Mouse (Mus musculus): Measurements from ENCODE around the gene Defb21. TPM values are rescaled to one million over a fixed set of nuclear protein-coding genes. Genes with fewer than 3 reads are reported as not detected.

Gene Defb21
- not detected in 2 replicates for polyA plus RNA-seq (2015; fragmentation: Nextera tagmentation; extraction: Ambion mirVana)

GRCm38 (mm10) chr2:152572114-152572794 lies at the start of gene Defb21:
Gene Defb21, plus strand, starts transcription at chr2:152572744.

DNA sequence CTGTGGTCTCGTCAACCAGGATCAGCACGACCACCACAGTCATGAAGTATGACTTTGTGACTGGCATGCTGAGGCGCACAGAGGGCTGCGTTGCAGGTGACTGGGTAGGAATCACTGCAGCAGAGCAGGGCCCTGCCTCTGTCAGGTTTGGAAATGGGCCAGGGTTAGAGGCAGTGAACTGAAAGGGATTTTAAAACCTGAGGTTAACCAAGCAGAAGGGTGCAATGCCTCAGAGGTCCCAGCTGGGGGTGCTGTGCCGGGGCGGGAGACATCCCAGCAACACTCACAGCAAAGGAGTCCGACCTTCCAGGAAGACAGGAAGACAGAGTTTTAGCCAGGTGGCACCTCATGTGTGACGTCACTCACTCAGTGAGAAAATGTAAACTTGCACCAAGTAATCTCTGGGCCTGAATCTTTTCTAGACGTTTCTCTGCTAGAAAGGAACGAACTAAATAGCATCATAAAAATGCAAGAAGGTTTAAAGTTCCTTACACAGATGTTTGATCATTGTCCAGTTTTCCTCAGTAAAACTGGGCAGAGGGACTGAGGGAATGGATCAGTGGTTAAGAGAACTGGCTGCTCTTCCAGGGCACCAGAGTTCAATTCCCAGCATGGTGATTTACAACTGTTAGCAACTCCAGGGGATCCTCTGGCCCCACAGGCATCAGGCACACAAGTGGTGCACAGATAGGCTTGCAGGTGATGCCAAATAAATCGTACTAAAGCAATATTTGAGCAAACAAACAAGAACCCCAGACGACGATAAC lies 32.4 kb upstream of the Defb21 start, which contains the start of gene Defb29:
Defb29 (minus strand) TSS at position 155 of the 767 bp plus-strand sequence.

GRCm38 (mm10) chr2:152569038-152569437 lies 3.5 kb upstream of the Defb21 start, which contains the start of gene Gm17416:
Gene Gm17416, plus strand, starts transcription at chr2:152569338.

GRCm38 (mm10) chr2:152580107-152580506 lies 7.6 kb downstream of the Defb21 start, which contains the start of gene Defb19:
Gene Defb19, minus strand, starts transcription at chr2:152580312.

GRCm38 (mm10) chr2:152599299-152599698 lies 26.8 kb downstream of the Defb21 start, which contains the start of gene Defb45:
Gene Defb45, minus strand, starts transcription at chr2:152599399.

GRCm38 (mm10) chr2:152604057-152604456 lies 31.5 kb downstream of the Defb21 start, which contains the start of gene Defb36:
Gene Defb36, plus strand, starts transcription at chr2:152604327.

GRCm38 (mm10) chr2:152622953-152623352 lies 50.4 kb downstream of the Defb21 start, which contains the start of gene Defb25:
Gene Defb25, minus strand, starts transcription at chr2:152623053.

Other genes with a start within 250 kb of the Defb21 start
- gene Rbck1, start 240.1 kb upstream of the Defb21 start, polyA plus RNA-seq (2015; fragmentation: Nextera tagmentation; extraction: Ambion mirVana): 63.0 and 98.2 TPM in 2 replicates
- 3.7 and 7.3 TPM in 2 replicates for gene Trib3, start 228.7 kb upstream of the Defb21 start, polyA plus RNA-seq (2015; fragmentation: Nextera tagmentation; extraction: Ambion mirVana)
- 7.9 and 13.9 TPM in 2 replicates for gene Nrsn2, start 196.1 kb upstream of the Defb21 start, polyA plus RNA-seq (2015; fragmentation: Nextera tagmentation; extraction: Ambion mirVana)
- 6.8 and 6.9 TPM in 2 replicates for gene Sox12, start 174.7 kb upstream of the Defb21 start, polyA plus RNA-seq (2015; fragmentation: Nextera tagmentation; extraction: Ambion mirVana)
- gene Zcchc3, start 157.7 kb upstream of the Defb21 start, polyA plus RNA-seq (2015; fragmentation: Nextera tagmentation; extraction: Ambion mirVana): 16.3 and 19.2 TPM in 2 replicates
- 0.54 and 0.61 TPM in 2 replicates for gene 6820408C15Rik, start 157.2 kb upstream of the Defb21 start, polyA plus RNA-seq (2015; fragmentation: Nextera tagmentation; extraction: Ambion mirVana)
- not detected in 2 replicates for gene Defb23, start 108.1 kb upstream of the Defb21 start, polyA plus RNA-seq (2015; fragmentation: Nextera tagmentation; extraction: Ambion mirVana)
- gene Defb20, start 95.7 kb upstream of the Defb21 start, polyA plus RNA-seq (2015; fragmentation: Nextera tagmentation; extraction: Ambion mirVana): not detected in 2 replicates
- not detected in 2 replicates for gene Defb22, start 82.6 kb upstream of the Defb21 start, polyA plus RNA-seq (2015; fragmentation: Nextera tagmentation; extraction: Ambion mirVana)
- gene Defb26, start 61.1 kb upstream of the Defb21 start, polyA plus RNA-seq (2015; fragmentation: Nextera tagmentation; extraction: Ambion mirVana): not detected in 2 replicates
- not detected in 2 replicates for gene Defb28, start 54.5 kb upstream of the Defb21 start, polyA plus RNA-seq (2015; fragmentation: Nextera tagmentation; extraction: Ambion mirVana)
- 0.41 TPM in 1 of 2 replicates, not detected in the other for gene Defb29, start 32.6 kb upstream of the Defb21 start, polyA plus RNA-seq (2015; fragmentation: Nextera tagmentation; extraction: Ambion mirVana)
- gene Gm17416, start 3.4 kb upstream of the Defb21 start, polyA plus RNA-seq (2015; fragmentation: Nextera tagmentation; extraction: Ambion mirVana): not detected in 2 replicates
- 10.1 and 18.3 TPM in 2 replicates for gene Defb19, start 7.6 kb downstream of the Defb21 start, polyA plus RNA-seq (2015; fragmentation: Nextera tagmentation; extraction: Ambion mirVana)
- gene Defb45, start 26.7 kb downstream of the Defb21 start, polyA plus RNA-seq (2015; fragmentation: Nextera tagmentation; extraction: Ambion mirVana): not detected in 2 replicates
- gene Defb36, start 31.6 kb downstream of the Defb21 start, polyA plus RNA-seq (2015; fragmentation: Nextera tagmentation; extraction: Ambion mirVana): 9.0 and 10.7 TPM in 2 replicates
- gene Defb25, start 50.3 kb downstream of the Defb21 start, polyA plus RNA-seq (2015; fragmentation: Nextera tagmentation; extraction: Ambion mirVana): 4.1 and 5.2 TPM in 2 replicates
- gene Rem1, start 54.2 kb downstream of the Defb21 start, polyA plus RNA-seq (2015; fragmentation: Nextera tagmentation; extraction: Ambion mirVana): 8.9 and 10.3 TPM in 2 replicates
- gene H13, start 96.7 kb downstream of the Defb21 start, polyA plus RNA-seq (2015; fragmentation: Nextera tagmentation; extraction: Ambion mirVana): 141 and 183 TPM in 2 replicates
- 52.4 and 57.4 TPM in 2 replicates for gene Mcts2, start 114.3 kb downstream of the Defb21 start, polyA plus RNA-seq (2015; fragmentation: Nextera tagmentation; extraction: Ambion mirVana)
- 91.1 and 97.3 TPM in 2 replicates for gene Id1, start 163.5 kb downstream of the Defb21 start, polyA plus RNA-seq (2015; fragmentation: Nextera tagmentation; extraction: Ambion mirVana)
- 10.2 and 12.2 TPM in 2 replicates for gene Cox4i2, start 181.4 kb downstream of the Defb21 start, polyA plus RNA-seq (2015; fragmentation: Nextera tagmentation; extraction: Ambion mirVana)